Mouse (Mus musculus): Measurements from ENCODE around the gene Cldn5.
A peak's percentile ranks its signal among the peaks of the same experiment; 100 is the strongest.

Cldn5 gene

DNA sequence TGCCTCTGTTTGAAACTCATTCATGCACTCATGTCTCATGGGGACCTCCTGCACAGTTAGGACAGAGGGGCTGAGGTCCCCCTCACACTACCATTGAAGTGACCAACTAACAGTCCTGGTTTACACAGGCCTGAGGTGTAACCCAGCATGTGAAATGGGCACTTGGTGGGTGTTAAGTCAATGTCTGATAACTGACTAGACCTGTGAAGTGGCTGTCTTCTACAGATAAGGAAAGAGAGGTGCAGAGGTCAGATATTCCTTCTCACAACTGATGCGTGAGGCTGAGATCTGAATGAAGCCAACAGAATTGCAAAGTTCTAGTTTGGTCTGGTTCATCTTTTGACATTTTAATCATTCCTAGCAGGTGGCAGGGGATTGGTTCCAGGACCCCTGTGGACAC, 8.8 kb downstream of the Cldn5 start:
- DNase-seq, result no peak

DNA sequence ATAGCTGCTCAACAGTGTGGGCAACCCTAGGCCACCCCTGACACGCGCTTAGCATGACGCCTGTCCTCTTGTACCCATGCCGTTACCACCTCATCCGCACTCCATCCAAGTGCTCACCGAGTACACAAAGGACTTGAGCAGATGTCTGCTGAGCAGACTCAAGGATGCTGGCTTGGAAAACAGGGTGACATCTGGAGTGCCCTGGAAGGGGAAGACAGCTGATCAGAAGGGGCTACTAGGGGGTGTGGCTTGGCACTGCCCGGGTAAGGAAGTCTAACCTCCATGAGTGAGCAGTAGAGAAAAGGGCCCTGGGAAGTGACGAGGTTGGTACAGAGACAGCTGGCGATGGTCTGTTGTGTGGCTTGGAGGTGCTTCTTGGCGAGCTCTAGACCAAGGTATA, 10.0 kb downstream of the Cldn5 start:
- DNase-seq, result no peak

DNA sequence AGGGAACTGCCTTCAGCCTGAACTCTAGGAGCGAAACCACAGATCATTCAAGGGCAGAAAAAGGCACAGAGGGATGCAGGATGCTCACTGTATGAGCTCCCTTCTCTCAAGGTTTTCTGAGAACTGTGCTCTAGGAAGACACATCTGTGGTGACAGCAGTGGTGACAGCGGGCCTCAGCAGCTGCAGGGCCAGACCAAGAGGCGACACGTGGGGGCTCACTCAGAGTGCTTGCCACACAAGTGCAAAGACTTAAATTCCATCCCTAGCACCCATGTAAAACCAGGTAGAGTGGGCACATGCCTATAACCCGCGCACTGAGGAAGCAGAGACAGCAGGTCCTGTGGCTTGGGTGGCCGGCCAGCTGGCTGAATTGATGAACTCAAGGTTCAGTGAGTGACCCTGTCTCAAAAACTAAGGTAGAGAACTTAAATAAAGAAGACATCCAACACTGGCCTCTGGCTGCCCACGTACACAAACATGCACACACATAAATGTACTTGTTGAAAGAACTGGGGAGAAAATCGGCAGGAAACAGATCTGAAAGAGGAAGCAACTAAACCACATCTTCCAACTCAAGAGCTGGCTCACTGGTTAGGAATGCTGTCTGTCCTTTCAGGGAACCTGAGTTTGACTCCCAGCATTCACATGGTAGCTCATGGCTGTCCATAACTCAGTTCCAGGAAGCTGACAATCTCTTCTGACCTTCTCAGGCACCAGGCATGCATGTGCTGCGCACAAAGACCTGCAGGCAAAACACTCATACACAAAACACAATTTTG, 12.2 kb downstream of the Cldn5 start:
- DNase-seq, result no peak

DNA sequence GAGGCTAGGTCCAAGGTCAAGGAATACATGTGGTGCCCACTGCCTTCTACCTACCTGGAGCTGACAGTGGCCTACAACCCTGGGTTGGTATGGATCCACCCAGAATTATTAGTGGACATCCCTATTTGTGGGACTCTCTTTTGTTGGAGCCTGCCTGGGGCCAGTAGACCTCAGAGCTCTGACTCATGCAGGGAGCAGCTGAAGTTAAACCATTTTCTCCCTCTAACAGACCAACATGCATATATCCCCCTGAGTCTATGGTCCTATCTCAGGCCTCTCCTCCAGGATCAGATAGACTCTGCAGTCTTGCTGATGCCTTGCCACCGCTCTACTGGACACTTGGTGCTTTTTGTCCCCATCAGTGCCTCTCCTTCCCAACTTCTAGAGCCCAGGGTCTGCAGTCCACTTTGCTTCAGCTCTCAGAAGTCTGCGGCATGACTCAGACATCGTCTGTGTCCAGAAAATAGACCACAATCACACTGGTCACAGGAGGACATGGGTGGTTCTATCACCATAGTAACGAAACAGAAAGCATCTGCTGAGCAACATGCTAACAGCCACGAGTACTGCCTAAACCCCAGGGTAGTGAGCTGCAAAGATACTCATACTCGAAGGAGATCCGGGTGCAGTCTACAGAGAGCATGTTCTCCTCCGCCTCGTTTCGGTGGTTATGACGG, 18.7 kb downstream of the Cldn5 start:
- DNase-seq, result no peak

DNA sequence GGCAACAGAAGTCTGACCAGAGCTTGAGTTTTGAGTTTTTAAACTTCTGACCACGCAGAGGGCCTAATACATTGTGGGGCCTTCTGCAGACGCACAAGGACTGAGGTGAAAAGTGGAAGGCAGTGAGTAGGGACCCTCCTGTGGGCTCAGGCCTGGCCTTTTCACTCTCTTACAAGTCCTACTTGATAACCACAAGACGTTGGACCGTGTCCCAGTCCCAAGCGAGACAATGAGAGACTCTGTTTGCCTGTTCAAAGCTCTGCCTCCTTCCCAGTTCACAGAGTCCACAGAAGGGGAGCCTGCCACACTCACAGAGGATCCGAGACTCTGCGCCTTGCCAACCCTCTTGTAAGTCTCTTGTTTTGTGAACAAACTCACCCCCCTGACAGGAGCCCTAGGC, 20.0 kb downstream of the Cldn5 start:
- DNase-seq, result no peak

DNA sequence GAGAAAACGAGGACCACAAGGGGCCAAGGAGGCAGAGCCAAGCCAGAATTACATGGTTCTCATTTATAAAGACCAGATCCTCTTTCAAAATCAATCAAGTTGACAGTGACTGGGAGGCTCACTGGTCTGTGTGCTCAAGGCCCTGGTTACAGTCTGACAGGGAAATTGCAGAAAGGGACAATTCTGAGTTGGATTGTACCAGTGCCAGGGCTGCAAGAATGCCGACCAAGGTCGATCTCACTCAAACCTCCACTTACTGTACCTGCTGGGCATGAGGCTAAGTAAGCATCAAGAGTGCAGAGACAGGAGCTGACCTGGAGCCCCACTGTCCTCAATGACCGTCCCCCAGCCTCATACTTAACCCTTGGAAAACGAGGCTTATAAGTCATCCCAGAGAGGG, 21.5 kb downstream of the Cldn5 start:
- no peak for DNase-seq

DNA sequence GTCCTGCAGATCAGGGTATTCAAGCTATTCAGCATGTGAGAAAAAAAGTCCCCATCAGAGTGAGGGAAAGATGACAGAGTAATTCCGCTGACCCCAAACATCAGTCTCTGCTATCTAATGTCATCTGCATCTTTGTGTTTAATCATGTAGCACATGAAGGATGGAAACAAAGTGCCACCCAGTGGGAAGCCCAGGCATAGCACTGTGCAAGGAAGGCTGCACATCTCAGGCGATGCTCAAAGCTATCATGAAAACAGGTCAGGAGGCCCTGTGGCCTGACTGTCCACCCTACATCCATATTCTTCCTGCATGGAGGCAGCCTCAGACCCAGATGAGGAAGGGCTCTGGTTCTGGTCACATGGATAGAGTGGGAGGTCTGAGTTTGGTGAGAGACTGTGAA, 22.2 kb downstream of the Cldn5 start:
- DNase-seq, result no peak

DNA sequence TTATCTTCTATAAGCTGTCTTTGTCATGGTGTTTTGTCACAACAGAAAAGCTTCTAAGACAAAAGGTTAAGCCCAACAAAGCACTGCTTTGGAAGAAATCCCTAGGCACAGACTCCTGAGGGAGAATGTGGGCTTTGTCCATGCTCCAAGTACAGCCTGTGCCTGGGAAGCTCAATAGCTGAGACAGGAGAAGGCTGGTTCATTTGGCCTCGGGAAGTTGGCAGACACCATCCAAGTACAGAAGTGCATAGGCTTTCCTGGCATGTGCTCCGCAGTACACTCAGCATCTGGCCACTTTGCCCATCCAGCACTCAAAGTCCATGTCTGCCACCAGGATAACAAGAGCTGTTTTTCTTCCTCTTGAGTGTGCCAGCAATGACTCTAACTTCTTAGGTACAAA, 29.1 kb downstream of the Cldn5 start:
- DNase-seq, result no peak

DNA sequence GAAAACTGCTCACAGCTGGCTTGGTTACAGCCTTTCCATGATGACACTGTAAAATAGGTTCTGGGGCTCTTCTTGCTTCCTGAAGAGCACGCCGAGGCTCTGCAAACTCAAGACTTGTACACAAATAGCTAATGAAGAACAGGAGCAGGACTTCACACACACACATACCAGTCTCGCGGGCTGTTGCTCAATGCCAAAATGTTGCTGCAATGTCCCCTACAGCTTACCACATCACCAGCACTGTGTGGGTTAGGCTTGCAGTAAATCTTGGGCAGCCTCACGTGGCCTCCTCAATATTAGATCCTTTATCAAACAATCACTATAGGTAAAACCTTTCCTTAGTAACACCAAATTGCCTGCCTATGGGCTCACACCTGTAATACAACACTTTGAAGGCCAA, 32.4 kb downstream of the Cldn5 start:
- DNase-seq, result no peak

DNA sequence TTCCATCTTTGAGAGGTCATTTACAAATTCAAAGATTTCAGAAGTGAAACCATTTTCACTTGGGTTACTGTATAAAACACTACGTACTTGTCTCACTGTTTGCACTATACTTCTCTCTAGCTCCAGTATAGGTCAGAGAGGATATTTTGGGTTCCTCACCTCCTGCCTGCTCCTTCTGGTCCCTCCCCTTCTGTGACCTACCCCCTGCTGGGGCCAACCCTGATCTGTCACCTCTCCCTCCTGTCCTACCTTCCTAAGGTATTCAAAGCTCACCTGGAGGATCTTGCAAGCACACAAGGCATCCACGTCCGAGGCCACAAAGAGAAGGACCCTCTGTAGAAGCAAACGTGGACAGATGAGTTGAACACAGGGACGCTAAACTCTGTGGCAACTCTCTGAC, 34.4 kb downstream of the Cldn5 start:
- peak; percentile 47 for DNase-seq

DNA sequence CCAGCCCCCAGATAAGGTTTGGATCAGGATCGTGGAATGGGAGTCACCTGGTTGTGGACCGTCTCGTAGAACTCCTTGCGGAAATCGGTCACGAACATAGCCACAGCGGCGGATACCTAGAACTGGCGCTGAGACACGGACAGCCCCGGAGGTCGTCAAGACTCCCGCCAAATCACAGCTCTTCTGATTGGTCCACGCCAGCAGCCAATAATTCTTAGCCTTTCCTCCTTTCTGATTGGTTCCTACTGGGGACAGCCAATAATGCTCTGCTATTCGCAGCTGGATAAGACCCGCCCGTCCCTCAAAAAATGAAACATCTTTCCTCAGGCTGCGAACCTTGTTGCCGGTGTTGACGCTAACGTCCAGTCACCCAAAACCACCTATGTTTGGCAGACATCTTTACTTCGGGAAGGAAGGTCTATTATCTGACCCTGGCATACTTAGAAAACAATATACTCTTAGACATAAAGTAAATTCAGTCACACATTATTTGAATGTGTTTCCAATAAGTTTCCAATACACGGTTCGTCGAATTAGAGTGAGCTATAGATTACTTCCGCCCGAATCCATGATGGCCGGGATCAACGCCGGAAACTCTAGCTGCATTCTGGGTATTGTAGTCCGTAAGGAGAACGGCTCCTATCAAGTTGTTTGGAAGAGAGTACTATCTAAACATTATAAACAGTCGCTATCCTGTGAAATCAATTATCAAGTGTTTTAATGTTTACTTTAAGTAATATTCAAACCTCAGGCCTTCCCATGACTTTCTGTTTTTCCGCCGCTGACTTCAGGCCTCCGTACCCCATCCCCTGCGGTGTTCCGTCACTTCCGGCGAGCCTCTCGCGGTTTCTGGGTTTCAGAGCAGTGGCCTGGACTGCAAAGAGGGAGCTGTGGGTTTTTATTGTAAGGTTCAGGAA, 35.1 kb downstream of the Cldn5 start, which contains the start of the genes Ufd1 and Cdc45:
TSS of gene Ufd1 (plus strand) at position 312 of the 917 bp plus-strand sequence.
TSS of gene Cdc45 (minus strand) at position 520 of the 917 bp plus-strand sequence.
- DNase-seq, result peak; percentile 87

DNA sequence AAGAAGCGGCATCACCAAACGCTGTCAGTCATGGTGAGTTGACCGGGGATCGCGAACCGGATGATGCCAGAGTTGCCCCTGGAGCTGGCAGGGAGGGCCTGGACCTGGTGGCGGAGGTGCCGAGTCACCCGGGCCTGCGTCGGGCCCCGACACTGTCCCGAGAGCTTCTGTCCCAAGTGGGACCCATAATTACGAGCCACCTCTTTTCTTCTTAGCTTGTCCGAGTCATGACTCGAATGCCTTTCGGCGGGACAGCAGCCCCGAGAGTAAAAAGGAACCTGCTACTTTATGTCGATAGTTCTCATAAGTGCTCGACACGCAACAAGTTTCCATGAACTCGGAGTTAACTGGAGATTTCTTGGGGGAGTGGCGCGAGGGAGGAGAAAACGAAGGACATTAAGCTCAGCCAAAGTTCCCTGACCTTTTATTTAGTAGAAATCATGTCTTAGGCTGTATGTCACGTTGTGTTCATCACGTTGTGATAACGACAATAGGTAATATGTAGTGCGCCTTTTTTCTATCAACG, 35.8 kb downstream of the Cldn5 start:
- DNase-seq, result no peak

DNA sequence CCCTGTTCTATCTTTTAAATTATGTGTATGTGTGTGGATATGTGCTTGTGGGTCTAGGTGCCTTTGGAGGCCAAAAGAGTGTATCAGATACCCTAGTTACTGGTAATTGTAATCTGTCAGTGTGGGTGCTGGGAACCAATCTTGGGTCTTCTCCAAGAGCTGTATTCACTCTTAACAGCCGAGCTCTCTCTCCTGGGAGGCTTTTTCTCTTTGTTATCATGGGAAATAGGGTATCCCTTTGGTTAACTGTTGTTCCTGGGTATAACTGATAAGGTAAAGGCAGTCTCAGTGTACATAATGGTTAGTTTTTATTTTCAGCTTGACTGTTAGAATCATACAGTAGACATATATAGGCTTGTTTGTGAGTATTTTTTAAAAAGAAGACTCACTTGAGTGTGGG, 45.7 kb downstream of the Cldn5 start:
- no peak for DNase-seq

DNA sequence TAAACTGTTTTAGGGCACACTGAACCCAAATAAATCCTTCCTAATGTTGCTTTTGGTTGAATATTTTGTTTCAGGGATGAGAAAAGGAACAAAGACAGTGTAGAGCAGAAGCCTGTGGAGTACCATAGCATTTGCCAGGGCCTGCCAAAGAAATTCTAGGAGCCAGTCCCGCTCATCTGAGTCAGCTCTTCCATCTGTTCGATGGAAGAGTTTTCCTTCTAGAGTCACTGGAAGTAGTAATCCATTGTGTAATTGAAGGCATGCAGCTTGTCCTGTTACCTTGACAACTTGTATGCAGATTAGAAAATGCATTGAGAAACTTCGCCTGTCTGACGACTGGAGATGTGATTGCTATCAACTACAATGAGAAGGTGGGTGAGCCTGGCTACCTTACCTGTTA, 46.3 kb downstream of the Cldn5 start:
- DNase-seq, result no peak

All from liver (tissue).